Mouse (Mus musculus) left cerebral cortex, postnatal 36 days (tissue): ENCODE data around the gene Rac1. TPM values are rescaled to one million over a fixed set of nuclear protein-coding genes. Genes with fewer than 3 reads are reported as not detected.
A peak's percentile ranks its signal among the peaks of the same experiment; 100 is the strongest.
"Not testable (repeated sequence)": the region's sequence is repeated elsewhere in the genome, so short reads cannot be mapped to it uniquely, and the experiment has no call there.

Experiments used
- DNase-seq, 2 experiments: peaks; one replicate each; pipeline ENCODE4 v3.0.0; 2021 to 2022; ENCODE audit warnings: low spot score in 2 of 2, mixed read lengths in 1 of 2
- intact Hi-C: fragments of 180-260 bp; cut with DNase I; formaldehyde crosslinking; loops from one replicate; pipeline ENCODE4 v1.15.1; 2025
- total RNA-seq, 2 experiments: library from RNA; stranded (reverse); gene quantifications; 2 replicates each; pipeline ENCODE4 v1.2.3; 2021

The Rac1 gene
- total RNA-seq, 2 experiments from 2014 or later = 357 to 364 TPM

DNA sequence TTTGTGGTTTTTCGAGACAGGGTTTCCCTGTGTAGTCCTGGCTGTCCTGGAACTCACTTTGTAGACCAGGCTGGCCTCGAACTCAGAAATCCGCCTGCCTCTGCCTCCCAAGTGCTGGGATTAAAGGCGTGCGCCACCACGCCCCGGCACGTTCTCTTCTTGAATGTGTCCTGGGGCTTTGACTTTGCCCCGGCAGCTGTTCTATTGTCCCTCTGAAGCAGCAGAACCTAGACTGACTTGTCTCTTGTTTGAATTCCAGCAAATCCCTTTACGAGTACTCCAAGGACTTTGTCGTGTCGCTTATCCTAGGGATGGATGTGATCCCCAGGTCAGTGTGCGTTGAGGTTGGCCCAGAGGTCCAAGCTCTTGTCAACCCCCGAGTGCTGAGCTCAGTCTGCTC, 27.1 kb downstream of the Rac1 start:
- intact Hi-C loops, DNase-seq: not testable (repeated sequence)

GRCm38 (mm10) chr5:143499686-143500085, 28.1 kb downstream of the Rac1 start:
- intact Hi-C loops = no loop called here
- no peak for DNase-seq

DNA sequence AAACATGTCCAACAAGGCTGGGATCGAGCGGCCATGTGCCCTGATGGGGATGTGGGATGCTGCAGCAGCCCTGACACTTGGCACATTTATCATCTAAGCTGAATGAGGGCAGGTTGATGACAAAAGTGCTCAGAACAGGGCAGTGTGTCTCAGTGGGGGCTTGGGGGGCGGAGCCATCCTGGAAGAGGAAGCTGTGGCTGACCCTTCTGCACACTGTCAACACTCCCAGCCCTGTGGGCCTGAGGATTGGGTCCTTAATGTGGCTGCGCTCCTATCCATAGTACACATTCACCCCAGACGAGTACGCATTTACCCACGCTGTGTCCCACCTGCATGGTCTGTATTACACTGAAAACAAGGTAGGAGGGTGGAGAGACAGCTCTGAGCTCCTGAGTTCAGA, 28.6 kb downstream of the Rac1 start:
- DNase-seq = no peak
- intact Hi-C loops = no loop called here

DNA sequence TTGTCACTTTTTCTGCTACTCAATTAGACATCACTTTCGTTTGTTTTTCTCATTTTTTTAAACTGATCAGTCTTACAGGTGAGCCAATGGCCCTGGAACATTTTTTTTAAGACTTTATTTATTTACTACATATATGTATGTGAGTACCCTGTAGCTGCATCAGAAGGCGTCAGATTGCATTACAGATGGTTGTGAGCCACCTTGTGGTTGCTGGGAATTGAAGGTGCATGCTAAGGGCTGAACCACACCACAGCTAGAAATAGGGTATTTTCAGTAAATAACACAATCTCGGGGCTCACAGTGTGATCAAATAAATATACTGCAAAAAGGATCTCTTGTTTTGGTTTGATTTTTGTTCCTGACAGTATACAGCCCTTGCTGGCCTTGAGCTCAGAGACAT, 30.4 kb downstream of the Rac1 start:
- DNase-seq = no peak
- intact Hi-C loops = no loop called here

DNA sequence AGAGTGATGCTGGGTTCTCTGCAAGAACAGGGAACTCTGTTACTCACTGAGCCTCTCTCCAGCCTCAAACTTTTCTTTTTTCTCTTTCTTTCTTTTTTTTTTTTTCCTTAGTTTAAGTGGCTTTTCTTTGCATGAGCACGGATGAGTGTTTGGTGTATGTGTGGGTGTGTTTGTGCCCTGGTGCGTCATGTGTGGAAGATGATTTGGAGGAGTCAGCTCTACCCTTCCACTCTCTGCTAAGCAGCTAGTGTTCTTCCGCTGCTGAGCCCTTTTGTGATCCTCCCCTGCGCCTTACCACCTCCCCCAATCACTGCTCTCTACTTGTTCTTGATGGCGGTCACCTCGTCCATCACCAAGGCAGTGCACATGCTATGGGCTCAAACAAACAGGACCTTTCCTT, 32.1 kb downstream of the Rac1 start:
- intact Hi-C loops = no loop called here
- DNase-seq = no peak

DNA sequence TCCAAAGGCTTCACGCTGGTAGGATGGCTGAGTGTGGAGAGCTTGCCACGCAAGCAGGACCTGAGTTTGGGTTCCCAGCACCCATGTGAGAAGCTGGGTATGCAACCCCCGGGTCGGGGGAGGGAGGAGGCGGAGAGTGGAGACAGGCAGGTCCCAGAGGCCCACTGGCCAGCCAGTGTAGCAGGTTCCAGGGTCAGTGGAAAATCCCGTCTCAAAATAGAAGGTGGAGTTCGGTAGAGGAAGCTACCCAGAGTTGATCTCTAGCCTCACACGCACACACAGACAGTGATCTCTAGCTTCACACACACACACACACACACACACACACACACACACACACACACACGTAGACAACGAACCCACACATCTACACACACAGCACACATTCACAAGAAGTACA, 34.7 kb downstream of the Rac1 start:
- intact Hi-C loops = no loop called here
- no peak for DNase-seq

DNA sequence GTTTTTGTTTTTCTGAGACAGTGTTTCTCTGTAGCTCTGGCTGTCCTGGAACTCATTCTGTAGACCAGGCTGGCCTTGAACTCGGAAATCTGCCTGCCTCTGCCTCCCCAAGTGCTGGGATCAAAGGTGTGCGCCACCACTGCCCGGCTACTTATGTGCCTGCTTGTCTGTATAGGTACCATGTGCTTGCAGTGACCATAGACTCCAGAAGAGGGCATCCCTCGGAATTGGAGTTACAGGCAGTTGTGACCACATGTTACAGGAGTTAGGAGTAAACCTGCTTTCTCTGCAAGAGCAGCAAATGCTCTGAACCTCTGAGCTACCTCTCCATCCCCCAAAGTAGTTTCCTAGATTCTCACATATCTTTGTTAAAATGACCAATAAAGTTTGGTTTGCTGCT, 36.1 kb downstream of the Rac1 start:
- intact Hi-C loops = no loop called here
- DNase-seq = no peak

DNA sequence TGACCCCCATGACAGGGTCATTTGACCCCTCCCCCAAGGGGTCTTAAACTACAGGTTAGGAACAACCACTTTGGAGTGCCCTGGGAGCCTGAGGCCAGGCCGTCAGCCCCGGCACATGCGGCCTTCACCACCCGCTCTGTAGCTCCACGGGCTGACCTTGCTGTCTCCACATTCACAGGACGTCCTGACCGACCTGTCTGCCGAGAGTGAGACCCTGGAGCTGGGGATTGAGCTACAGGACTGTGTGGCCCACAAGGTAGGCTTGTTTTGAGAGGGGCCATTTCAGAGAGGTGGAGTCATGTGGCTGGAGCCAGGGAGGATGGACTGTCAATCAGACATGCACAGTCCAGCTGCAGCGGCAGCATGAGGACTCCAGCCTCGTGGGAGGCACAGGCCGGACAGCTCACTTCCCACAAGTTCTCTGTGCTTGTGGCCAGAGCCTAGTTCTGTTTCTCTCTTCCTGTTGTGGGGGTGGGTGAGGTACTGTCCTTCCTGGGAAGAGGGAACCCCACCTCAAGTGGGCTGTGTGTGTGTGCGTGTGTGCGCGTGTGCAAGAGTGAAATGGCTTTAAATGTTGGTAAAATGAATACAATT, 38.0 kb downstream of the Rac1 start:
- intact Hi-C loops = no loop called here
- no peak for DNase-seq

GRCm38 (mm10) chr5:143487998-143488397, 39.8 kb downstream of the Rac1 start:
- DNase-seq = no peak
- intact Hi-C loops = no loop called here

DNA sequence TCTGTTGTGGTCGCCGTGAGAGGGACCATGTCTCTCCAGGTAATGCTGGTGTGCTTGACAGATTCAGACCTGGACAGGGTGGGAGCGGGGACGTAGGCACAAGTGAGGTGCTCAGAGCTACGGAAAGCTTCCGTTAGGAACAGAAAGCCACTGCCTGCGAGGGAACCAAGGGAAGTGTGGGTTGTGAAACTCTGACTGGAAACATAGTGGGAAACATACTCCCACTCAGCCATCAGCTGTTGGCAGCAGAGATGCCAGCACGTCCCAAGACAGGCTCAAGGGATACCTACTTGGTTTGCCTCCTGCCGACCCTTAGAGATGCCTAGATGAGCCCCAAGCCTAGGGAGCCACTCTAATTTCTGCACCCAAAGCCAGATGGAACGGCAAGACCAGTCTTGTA, 40.6 kb downstream of the Rac1 start:
- intact Hi-C loops = no loop called here
- no peak for DNase-seq

GRCm38 (mm10) chr5:143484955-143485354, 42.9 kb downstream of the Rac1 start:
- intact Hi-C loops = no loop called here
- no peak for DNase-seq

- no peak for DNase-seq
- intact Hi-C loops = no loop called here
Observed at GRCm38 (mm10) chr5:143477901-143478300, 49.9 kb downstream of the Rac1 start.

DNA sequence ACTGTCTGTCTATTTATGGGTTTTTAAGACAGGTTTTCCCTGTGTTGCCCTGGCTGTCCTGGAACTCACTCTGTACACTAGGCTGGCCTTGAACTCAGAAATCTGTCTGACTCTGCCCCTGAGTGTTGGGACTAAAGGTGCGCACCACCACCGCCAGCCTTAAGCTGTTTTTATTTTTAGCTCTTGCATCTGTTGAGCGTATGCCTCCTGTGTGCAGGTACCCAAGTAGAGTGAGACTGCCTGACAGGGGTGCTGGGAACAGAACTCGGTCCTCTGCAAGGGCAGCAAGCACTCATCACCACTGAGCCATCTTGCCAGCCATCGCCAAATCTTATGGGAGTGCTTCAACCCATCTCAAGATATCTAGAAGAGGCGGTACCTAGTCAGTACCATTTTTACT, 51.8 kb downstream of the Rac1 start:
- no peak for DNase-seq
- intact Hi-C loops = no loop called here

- DNase-seq = no peak
- intact Hi-C loops = no loop called here
Observed at GRCm38 (mm10) chr5:143475153-143475844, 52.5 kb downstream of the Rac1 start.

GRCm38 (mm10) chr5:143471953-143472618, 55.8 kb downstream of the Rac1 start:
- peak; percentile 68 to 78 for DNase-seq
- intact Hi-C loops = no loop called here

DNA sequence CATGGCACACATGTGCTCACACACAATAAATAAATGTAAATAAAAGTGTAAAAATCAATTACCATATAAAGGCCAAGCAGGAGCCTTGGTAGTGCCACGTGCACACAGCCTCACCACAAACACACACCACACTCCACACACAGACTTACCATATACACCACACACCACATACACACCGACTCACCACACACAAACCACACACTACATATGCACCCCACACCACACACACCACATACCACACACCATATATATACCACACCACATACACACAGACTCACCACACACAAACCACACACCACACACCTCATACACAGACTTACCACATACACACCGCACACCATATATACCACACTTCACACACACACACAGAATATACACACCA, 56.7 kb downstream of the Rac1 start:
- intact Hi-C loops = no loop called here
- no peak for DNase-seq

- intact Hi-C loops = no loop called here
- DNase-seq = no peak
Observed at GRCm38 (mm10) chr5:143470421-143471164, 57.2 kb downstream of the Rac1 start.

- intact Hi-C loops = loop anchor here (5.0 kb wide), 1 partner anchor 38 kb away; no protein-coding TSS in a partner anchor
- no peak for DNase-seq
Observed at GRCm38 (mm10) chr5:143469628-143470027, 58.2 kb downstream of the Rac1 start.

- intact Hi-C loops = loop anchor here (5.0 kb wide), 1 partner anchor 39 kb away; no protein-coding TSS in a partner anchor
- DNase-seq = no peak
Observed at GRCm38 (mm10) chr5:143467931-143468330, 59.9 kb downstream of the Rac1 start.

DNA sequence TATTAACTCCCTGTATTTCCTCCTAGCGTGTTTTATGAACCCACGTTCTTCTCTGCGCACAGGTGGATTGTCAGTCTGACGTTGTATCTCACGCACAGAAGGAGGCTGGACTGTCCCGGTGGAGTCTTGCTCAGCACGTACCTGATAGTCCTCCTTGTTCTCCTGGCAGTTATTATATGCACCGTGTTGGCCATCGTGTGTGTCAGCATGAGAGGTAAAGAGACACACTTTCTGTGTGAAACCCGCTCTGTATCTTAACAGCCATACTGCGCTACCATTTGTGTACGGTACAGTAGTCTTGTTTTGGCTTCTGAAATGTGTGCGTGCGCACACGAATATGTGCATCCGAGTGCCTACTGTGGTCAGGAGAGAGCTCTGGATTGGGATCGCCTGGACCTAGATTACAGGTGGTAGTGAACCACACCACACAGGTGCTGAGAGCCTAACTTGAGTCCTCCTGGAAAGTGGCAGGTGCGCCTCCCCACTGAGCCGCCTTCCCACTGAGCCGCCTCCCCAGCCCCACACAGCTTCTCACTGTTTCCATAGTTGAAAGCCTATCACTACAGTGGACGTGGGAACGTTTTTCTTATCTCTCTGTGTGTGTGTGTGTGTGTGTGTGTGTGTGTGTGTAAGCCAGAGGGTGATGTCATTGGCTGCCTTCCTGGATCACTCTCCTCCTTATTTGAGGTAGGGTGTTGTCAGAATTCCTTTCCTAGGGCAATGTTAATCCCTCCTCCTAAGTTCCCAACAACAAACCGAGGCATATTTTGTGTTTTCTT, 60.8 kb downstream of the Rac1 start:
- DNase-seq = no peak
- intact Hi-C loops = loop anchor here (5.0 kb wide), 1 partner anchor 40 kb away; no protein-coding TSS in a partner anchor
